In the genomic region with DNA sequence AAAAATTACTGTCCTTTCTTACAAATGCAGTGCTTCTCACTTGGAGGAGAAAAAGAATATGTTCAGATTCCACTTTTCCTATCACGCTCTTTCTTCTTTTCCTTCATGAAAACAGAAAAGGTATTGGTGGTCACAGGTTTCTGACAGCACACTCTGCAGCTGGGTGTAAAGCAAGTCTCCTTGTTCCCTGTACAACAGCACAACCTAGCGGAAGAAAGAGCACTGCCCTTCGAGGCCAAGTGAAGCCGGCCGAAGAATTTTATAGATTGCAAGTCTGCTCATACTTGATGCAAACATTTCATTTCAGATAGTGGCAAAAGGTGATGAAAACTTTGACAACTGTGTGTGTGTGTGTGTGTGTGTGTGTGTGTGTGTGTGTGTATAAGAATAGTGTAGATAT, we compare ENCODE assay signal across 10 mouse cellular contexts.
DNase-seq lines count a peak whose midpoint lies in the region; ATAC-seq lines count a peak whose summit lies in the region.
"Had no signal": no experiment of that assay in that cellular context is flagged by ENCODE, and none has a peak within 500 bp of the region (broad histone marks: within the 10 kb centered on the region; RNA-seq: fewer than 3 reads in every experiment).

No protein-coding gene starts in this region.

- no peaks in the 10 kb centered on the region for H3K27me3 ChIP-seq in midbrain, embryonic 13.5 days
- H3K27me3 ChIP-seq: embryonic facial prominence, embryonic 15.5 days; megakaryocyte, embryonic 14.5 days had no signal

- DNase-seq in urinary bladder, postnatal 36 days (ENCODE audit: low spot score in 2 of 2) = peak; percentile 1 to 7
- no peak for DNase-seq in urinary bladder, postnatal 4 days (ENCODE audit: low spot score in 2 of 2)
- peak; percentile 2 to 39 for DNase-seq in cerebellum, postnatal 36 days
- peak; percentile 37 to 53 for DNase-seq in frontal cortex, postnatal 36 days (ENCODE audit: low spot score in 2 of 2)
- DNase-seq in layer of hippocampus, adult 9-10 months (ENCODE audit: low spot score) = peak; percentile 10
- DNase-seq in testis, postnatal 10 days (ENCODE audit: low spot score) = peak; percentile 54
- no peak for DNase-seq in thymus, adult 18-20 months

- no peak overlapping the region for H3K9ac ChIP-seq in midbrain, embryonic 13.5 days (replicated peaks)
- H3K9ac ChIP-seq: embryonic facial prominence, embryonic 15.5 days had no signal

- no peak overlapping the region for H3K4me3 ChIP-seq in midbrain, embryonic 13.5 days (replicated peaks)
- H3K4me3 ChIP-seq: embryonic facial prominence, embryonic 15.5 days; megakaryocyte, embryonic 14.5 days had no signal

- no peaks in the 10 kb centered on the region for H3K36me3 ChIP-seq in midbrain, embryonic 13.5 days
- H3K36me3 ChIP-seq: embryonic facial prominence, embryonic 15.5 days had no signal

- no peak overlapping the region for H3K27ac ChIP-seq in midbrain, embryonic 13.5 days
- H3K27ac ChIP-seq: embryonic facial prominence, embryonic 15.5 days had no signal

- H3K4me1 ChIP-seq in midbrain, embryonic 13.5 days (replicated peaks) = no peaks in the 10 kb centered on the region
- H3K4me1 ChIP-seq: embryonic facial prominence, embryonic 15.5 days; megakaryocyte, embryonic 14.5 days had no signal

- H3K9me3 ChIP-seq in midbrain, embryonic 13.5 days = no peaks in the 10 kb centered on the region
- H3K9me3 ChIP-seq: embryonic facial prominence, embryonic 15.5 days; megakaryocyte, embryonic 14.5 days had no signal

- peak; percentile 91 for ATAC-seq in midbrain, embryonic 13.5 days

- 25% methylated on average over 5 of the region's 5 CpGs for WGBS in midbrain, embryonic 13.5 days

- H3K4me2 ChIP-seq in midbrain, embryonic 13.5 days (replicated peaks) = no peak overlapping the region
- H3K4me2 ChIP-seq: embryonic facial prominence, embryonic 15.5 days had no signal

Comparison
In these comparisons a context has a peak if more than half of its experiments do, and no peak if none do; other contexts are left out.
1. DNase-seq: peak in urinary bladder, postnatal 36 days (2 of 2), cerebellum, postnatal 36 days (2 of 2), frontal cortex, postnatal 36 days (2 of 2), layer of hippocampus, adult 9-10 months (single experiment) and testis, postnatal 10 days (single experiment); none in urinary bladder, postnatal 4 days (0 of 2) and thymus, adult 18-20 months (0 of 2).